Mouse (Mus musculus): ENCODE measurements around the gene Sfxn5. TPM values are rescaled to one million over a fixed set of nuclear protein-coding genes. Genes with fewer than 3 reads are reported as not detected.
A peak's percentile ranks its signal among the peaks of the same experiment; 100 is the strongest.

Gene Sfxn5
- polyA plus RNA-seq, 1 experiment: 23.6 TPM

GRCm38 (mm10) chr6:85343027-85343426 lies 9.8 kb upstream of the Sfxn5 start:
- Histone ChIP-seq H3K36me3 (ENCODE audit: control insufficient read depth, insufficient read depth, low read length) (no peaks in the 10 kb centered on the region), H3K27me3 (replicated peaks; ENCODE audit: control insufficient read depth, insufficient read depth, low read length) (no peaks in the 10 kb centered on the region), H3K4me3 (ENCODE audit: insufficient read depth, low read depth, low read length) (no peak overlapping the region), H3K27ac (ENCODE audit: insufficient read depth, low read depth, low read length) (no peak overlapping the region), H3K4me1 (ENCODE audit: control insufficient read depth, insufficient read depth, low read length) (no peaks in the 10 kb centered on the region)
- TF ChIP-seq CTCF (conservative IDR thresholded peaks at IDR 0.05; ENCODE audit: insufficient read depth, insufficient read length, low read depth, low read length): no peak
- WGBS: 52% methylated on average over 8 of the region's 8 CpGs
- DNase-seq: peak; percentile 82

GRCm38 (mm10) chr6:85341814-85342501 lies 8.7 kb upstream of the Sfxn5 start:
- no peak overlapping the region for H3K4me3 ChIP-seq (ENCODE audit: insufficient read depth, low read depth, low read length)
- no peaks in the 10 kb centered on the region for H3K36me3 ChIP-seq (ENCODE audit: control insufficient read depth, insufficient read depth, low read length)
- H3K4me1 ChIP-seq (ENCODE audit: control insufficient read depth, insufficient read depth, low read length): no peaks in the 10 kb centered on the region
- no peak for DNase-seq
- TF ChIP-seq POLR2A (IDR thresholded peaks at IDR 0.05; ENCODE audit: low read depth, low read length) (no peak), CTCF (conservative IDR thresholded peaks at IDR 0.05; ENCODE audit: insufficient read depth, insufficient read length, low read depth, low read length) (no peak)
- WGBS: 78% methylated on average over 13 of the region's 13 CpGs
- no peaks in the 10 kb centered on the region for H3K27me3 ChIP-seq (replicated peaks; ENCODE audit: control insufficient read depth, insufficient read depth, low read length)
- H3K27ac ChIP-seq (ENCODE audit: insufficient read depth, low read depth, low read length): no peak overlapping the region

- whole genome bisulfite sequencing: 70% methylated on average over 12 of the region's 12 CpGs
- Histone ChIP-seq H3K36me3 (ENCODE audit: control insufficient read depth, insufficient read depth, low read length) (no peaks in the 10 kb centered on the region), H3K27me3 (replicated peaks; ENCODE audit: control insufficient read depth, insufficient read depth, low read length) (no peaks in the 10 kb centered on the region), H3K27ac (ENCODE audit: insufficient read depth, low read depth, low read length) (no peak overlapping the region), H3K4me3 (ENCODE audit: insufficient read depth, low read depth, low read length) (no peak overlapping the region), H3K4me1 (ENCODE audit: control insufficient read depth, insufficient read depth, low read length) (no peaks in the 10 kb centered on the region)
- TF ChIP-seq POLR2A (IDR thresholded peaks at IDR 0.05; ENCODE audit: low read depth, low read length) (no peak), CTCF (conservative IDR thresholded peaks at IDR 0.05; ENCODE audit: insufficient read depth, insufficient read length, low read depth, low read length) (no peak)
- DNase-seq: no peak
Measured at GRCm38 (mm10) chr6:85340184-85340583, 7.0 kb upstream of the Sfxn5 start.

- peak; percentile 78 for DNase-seq
- Histone ChIP-seq H3K27me3 (replicated peaks; ENCODE audit: control insufficient read depth, insufficient read depth, low read length) (no peaks in the 10 kb centered on the region), H3K36me3 (ENCODE audit: control insufficient read depth, insufficient read depth, low read length) (no peaks in the 10 kb centered on the region), H3K27ac (ENCODE audit: insufficient read depth, low read depth, low read length) (no peak overlapping the region), H3K4me1 (ENCODE audit: control insufficient read depth, insufficient read depth, low read length) (0 out of 2 replicates have a peak, but pooled peaks cover 3% of the 10 kb centered on the region), H3K4me3 (ENCODE audit: insufficient read depth, low read depth, low read length) (no peak overlapping the region)
- 65% methylated on average over 1 of the region's 1 CpGs for WGBS
- TF ChIP-seq CTCF (conservative IDR thresholded peaks at IDR 0.05; ENCODE audit: insufficient read depth, insufficient read length, low read depth, low read length) (peak; percentile 87), POLR2A (IDR thresholded peaks at IDR 0.05; ENCODE audit: low read depth, low read length) (no peak)
Measured at GRCm38 (mm10) chr6:85339273-85339901, 6.2 kb upstream of the Sfxn5 start.

- no peaks in the 10 kb centered on the region for H3K27me3 ChIP-seq (replicated peaks; ENCODE audit: control insufficient read depth, insufficient read depth, low read length)
- H3K4me1 ChIP-seq (ENCODE audit: control insufficient read depth, insufficient read depth, low read length): peaks cover 3% of the 10 kb centered on the region; the same call in 1 of the 2 replicates
- H3K36me3 ChIP-seq (ENCODE audit: control insufficient read depth, insufficient read depth, low read length): no peaks in the 10 kb centered on the region
- no peak for TF ChIP-seq CTCF (conservative IDR thresholded peaks at IDR 0.05; ENCODE audit: insufficient read depth, insufficient read length, low read depth, low read length)
- TF ChIP-seq POLR2A (IDR thresholded peaks at IDR 0.05; ENCODE audit: low read depth, low read length): no peak
- no peak overlapping the region for H3K4me3 ChIP-seq (ENCODE audit: insufficient read depth, low read depth, low read length)
- no peak overlapping the region for H3K27ac ChIP-seq (ENCODE audit: insufficient read depth, low read depth, low read length)
- WGBS: 85% methylated on average over 9 of the region's 9 CpGs
- DNase-seq: no peak
Measured at GRCm38 (mm10) chr6:85336944-85337343, 3.7 kb upstream of the Sfxn5 start.

- 64% methylated on average over 3 of the region's 3 CpGs for WGBS
Measured at GRCm38 (mm10) chr6:85335352-85335751, 2.1 kb upstream of the Sfxn5 start.

GRCm38 (mm10) chr6:85334851-85335250 lies 1.6 kb upstream of the Sfxn5 start:
- Histone ChIP-seq H3K27me3 (replicated peaks; ENCODE audit: control insufficient read depth, insufficient read depth, low read length) (no peaks in the 10 kb centered on the region), H3K4me1 (ENCODE audit: control insufficient read depth, insufficient read depth, low read length) (peaks cover 8% of the 10 kb centered on the region; the same call in 1 of the 2 replicates), H3K27ac (ENCODE audit: insufficient read depth, low read depth, low read length) (no peak overlapping the region), H3K4me3 (ENCODE audit: insufficient read depth, low read depth, low read length) (no peak overlapping the region), H3K36me3 (ENCODE audit: control insufficient read depth, insufficient read depth, low read length) (no peaks in the 10 kb centered on the region)
- DNase-seq: peak; percentile 60
- TF ChIP-seq POLR2A (IDR thresholded peaks at IDR 0.05; ENCODE audit: low read depth, low read length): no peak
- TF ChIP-seq CTCF (conservative IDR thresholded peaks at IDR 0.05; ENCODE audit: insufficient read depth, insufficient read length, low read depth, low read length): no peak
- WGBS: 51% methylated on average over 5 of the region's 5 CpGs

More at GRCm38 (mm10) chr6:85335352-85335751, 2.1 kb upstream of the Sfxn5 start:
- Histone ChIP-seq H3K36me3 (ENCODE audit: control insufficient read depth, insufficient read depth, low read length) (no peaks in the 10 kb centered on the region), H3K27ac (ENCODE audit: insufficient read depth, low read depth, low read length) (no peak overlapping the region), H3K27me3 (replicated peaks; ENCODE audit: control insufficient read depth, insufficient read depth, low read length) (no peaks in the 10 kb centered on the region), H3K4me1 (ENCODE audit: control insufficient read depth, insufficient read depth, low read length) (peaks cover 6% of the 10 kb centered on the region; the same call in 1 of the 2 replicates), H3K4me3 (ENCODE audit: insufficient read depth, low read depth, low read length) (no peak overlapping the region)
- DNase-seq: no peak
- TF ChIP-seq POLR2A (IDR thresholded peaks at IDR 0.05; ENCODE audit: low read depth, low read length) (no peak), CTCF (conservative IDR thresholded peaks at IDR 0.05; ENCODE audit: insufficient read depth, insufficient read length, low read depth, low read length) (no peak)
